Mouse (Mus musculus) lung, postnatal 0 days (tissue): Measurements from ENCODE around the gene Nol6.

Source experiments
- CTCF ChIP-seq: IDR thresholded peaks from 2 replicates; pipeline ENCODE4 v1.5.1; 2016; ENCODE audit warnings: antibody characterized with exemption, mild to moderate bottlenecking
- EP300 ChIP-seq: IDR thresholded peaks from 2 replicates; pipeline ENCODE4 v1.6.1; 2016; ENCODE audit warnings: antibody characterized with exemption, mild to moderate bottlenecking, control low read depth

DNA sequence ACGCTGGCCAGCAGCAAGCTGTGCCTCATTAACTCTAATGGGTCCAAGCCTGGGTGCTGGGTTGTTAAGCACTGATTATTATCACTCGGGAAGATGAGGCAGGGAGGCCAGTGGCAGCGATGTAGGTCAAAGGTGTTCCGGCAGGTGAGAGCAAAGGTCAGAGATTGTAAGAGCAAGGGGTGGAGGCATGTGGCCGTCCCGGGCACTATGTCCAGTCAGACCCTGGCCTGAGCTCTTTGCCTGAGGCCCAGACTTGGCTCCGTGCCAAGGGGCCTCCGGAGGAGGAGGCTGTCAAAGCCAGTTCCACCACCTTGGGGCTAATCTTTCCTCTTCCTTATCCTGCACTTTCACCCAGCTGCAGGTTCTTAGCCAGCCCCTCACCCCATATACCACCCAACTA, 28.1 kb downstream of the Nol6 start:
- TF ChIP-seq EP300 (no peak), CTCF (no peak)
